Mouse (Mus musculus) spleen, adult 2 months (tissue): ENCODE measurements around the gene Myo1d.

Experiments used
- CTCF ChIP-seq: fragments of 200-500 bp; IDR thresholded peaks from 2 replicates; pipeline ENCODE4 v1.5.1; 2011; ENCODE audit warnings: mild to moderate bottlenecking, inconsistent platforms; ENCODE audit not compliant: insufficient read depth, insufficient read length, insufficient replicate concordance; ENCODE audit errors: extremely low read depth
- POLR2A ChIP-seq: fragments of 200-500 bp; IDR thresholded peaks from 2 replicates; pipeline ENCODE4 v1.6.1; 2011; ENCODE audit warnings: low read depth, low read length, inconsistent platforms

DNA sequence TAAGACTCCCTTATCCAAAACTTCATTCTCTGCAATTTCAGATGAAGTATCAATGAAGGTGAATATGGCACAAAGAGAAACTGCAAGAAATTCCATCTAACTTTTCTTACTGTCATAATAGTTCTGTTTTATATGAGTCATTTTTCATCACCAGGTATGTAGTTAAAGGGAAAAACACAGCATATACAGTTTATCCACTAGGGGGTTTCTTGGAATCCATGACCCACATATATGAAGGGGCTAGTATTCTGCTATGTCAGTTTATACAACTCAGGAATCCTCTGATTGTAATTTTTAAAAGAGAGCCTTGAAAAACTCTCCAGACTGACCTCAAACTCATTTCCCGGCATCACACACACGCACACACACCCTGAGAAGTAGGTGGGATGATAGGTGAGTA is 2.1 kb downstream of the Myo1d start:
- TF ChIP-seq POLR2A (no peak), CTCF (no peak)
